Mouse (Mus musculus) neural tube, embryonic 15.5 days (tissue): ENCODE measurements around the gene C2cd4c. TPM values are rescaled to one million over a fixed set of nuclear protein-coding genes. Genes with fewer than 3 reads are reported as not detected.

Experiments
- ATAC-seq: fragments of 200-750 bp; cut with Nextera tagmentation; 2 replicates; pipeline ENCODE4 v1.8.0; 2017; ENCODE audit warnings: mild to moderate bottlenecking, moderate TSS enrichment, moderate library complexity; ENCODE audit not compliant: low FRiP score
- H3K27ac ChIP-seq: fragments of 300-500 bp; sonication (generic); replicated peaks from 2 replicates; pipeline ENCODE4 v1.5.1; 2015; ENCODE audit warnings: mild to moderate bottlenecking, inconsistent platforms
- H3K27me3 ChIP-seq: fragments of 300-500 bp; sonication (generic); replicated peaks from 2 replicates; pipeline ENCODE4 v1.6.1; 2015; ENCODE audit warnings: inconsistent platforms
- H3K36me3 ChIP-seq: fragments of 300-500 bp; sonication (generic); 2 replicates; pipeline ENCODE4 v1.6.1; 2015; ENCODE audit warnings: inconsistent platforms
- H3K4me1 ChIP-seq: fragments of 300-500 bp; sonication (generic); 2 replicates; pipeline ENCODE4 v1.6.1; 2015; ENCODE audit warnings: inconsistent platforms
- H3K4me2 ChIP-seq: fragments of 300-500 bp; sonication (generic); 2 replicates; pipeline ENCODE4 v1.6.1; 2015; ENCODE audit warnings: inconsistent platforms, mild to moderate bottlenecking, moderate library complexity
- H3K4me3 ChIP-seq: fragments of 300-500 bp; sonication (generic); replicated peaks from 2 replicates; pipeline ENCODE4 v1.5.1; 2015; ENCODE audit warnings: mild to moderate bottlenecking, inconsistent platforms
- H3K9ac ChIP-seq: fragments of 300-500 bp; sonication (generic); replicated peaks from 2 replicates; pipeline ENCODE4 v1.6.1; 2015; ENCODE audit warnings: mild to moderate bottlenecking, inconsistent platforms
- H3K9me3 ChIP-seq: fragments of 300-500 bp; sonication (generic); replicated peaks from 2 replicates; pipeline ENCODE4 v1.6.1; 2016; ENCODE audit warnings: inconsistent platforms
- WGBS: fragments of 180-500 bp; shearing (Covaris S2); methylation state at CpG from one replicate; pipeline ENCODE4 v1.1.7; 2015; ENCODE audit warnings: mixed read lengths; 5-methylcytosine and 5-hydroxymethylcytosine counted together
- polyA plus RNA-seq: library from polyadenylated mRNA; unstranded; fragments of >200 nt; fragmentation: Nextera tagmentation; extraction: Ambion mirVana; gene quantifications from 2 replicates; pipeline ENCODE4 v1.2.1, GENCODE M21; 2015

Gene C2cd4c
- polyA plus RNA-seq, 1 experiment from 2014 or later: 0.40 TPM

GRCm38 (mm10) chr10:79611296-79611695, 2.5 kb downstream of the C2cd4c start:
- WGBS: 19% methylated on average over 5 of the region's 5 CpGs

GRCm38 (mm10) chr10:79609276-79609675, 4.5 kb downstream of the C2cd4c start:
- no peak for ATAC-seq
- Histone ChIP-seq H3K27ac (no peak overlapping the region), H3K9ac (no peak overlapping the region), H3K4me2 (no peak overlapping the region), H3K27me3 (peaks cover 19% of the 10 kb centered on the region), H3K4me3 (no peak overlapping the region), H3K4me1 (peaks cover 34% of the 10 kb centered on the region), H3K9me3 (no peaks in the 10 kb centered on the region), H3K36me3 (no peaks in the 10 kb centered on the region)
- 80% methylated on average over 3 of the region's 3 CpGs for WGBS

More at GRCm38 (mm10) chr10:79611296-79611695, 2.5 kb downstream of the C2cd4c start:
- H3K9ac ChIP-seq: no peak overlapping the region
- no peak overlapping the region for H3K27ac ChIP-seq
- H3K4me3 ChIP-seq: no peak overlapping the region
- H3K4me1 ChIP-seq: peaks cover 35% of the 10 kb centered on the region
- ATAC-seq: no peak
- no peak overlapping the region for H3K4me2 ChIP-seq
- no peaks in the 10 kb centered on the region for H3K36me3 ChIP-seq
- no peaks in the 10 kb centered on the region for H3K9me3 ChIP-seq
- peaks cover 19% of the 10 kb centered on the region for H3K27me3 ChIP-seq

GRCm38 (mm10) chr10:79607892-79608291, 5.9 kb downstream of the C2cd4c start:
- WGBS: 33% methylated on average over 2 of the region's 2 CpGs
- Histone ChIP-seq H3K4me2 (no peak overlapping the region), H3K4me3 (no peak overlapping the region), H3K4me1 (peaks cover 22% of the 10 kb centered on the region), H3K27me3 (peaks cover 11% of the 10 kb centered on the region), H3K9ac (no peak overlapping the region), H3K36me3 (no peaks in the 10 kb centered on the region), H3K9me3 (no peaks in the 10 kb centered on the region), H3K27ac (no peak overlapping the region)
- no peak for ATAC-seq

GRCm38 (mm10) chr10:79606537-79606936, 7.3 kb downstream of the C2cd4c start:
- Histone ChIP-seq H3K4me1 (peaks cover 9% of the 10 kb centered on the region; the same call in 1 of the 2 replicates), H3K36me3 (no peaks in the 10 kb centered on the region), H3K4me2 (no peak overlapping the region), H3K27ac (no peak overlapping the region), H3K4me3 (no peak overlapping the region), H3K27me3 (no peaks in the 10 kb centered on the region; the same call in 1 of the 2 replicates), H3K9me3 (no peaks in the 10 kb centered on the region), H3K9ac (no peak overlapping the region)
- WGBS: 70% methylated on average over 4 of the region's 4 CpGs
- ATAC-seq: 0 out of 2 replicates have a peak, but pooled peaks have one; percentile 33

GRCm38 (mm10) chr10:79597936-79598230, 15.9 kb downstream of the C2cd4c start:
- Histone ChIP-seq H3K9me3 (no peaks in the 10 kb centered on the region), H3K36me3 (no peaks in the 10 kb centered on the region), H3K27ac (no peak overlapping the region), H3K4me3 (no peak overlapping the region), H3K27me3 (peaks cover 21% of the 10 kb centered on the region; the same call in 1 of the 2 replicates), H3K4me2 (no peak overlapping the region), H3K4me1 (0 out of 2 replicates have a peak, but pooled peaks cover 2% of the 10 kb centered on the region), H3K9ac (no peak overlapping the region)
- no peak for ATAC-seq
- 72% methylated on average over 4 of the region's 4 CpGs for WGBS

- WGBS: 40% methylated on average over 13 of the region's 13 CpGs
- Histone ChIP-seq H3K27me3 (peaks cover 21% of the 10 kb centered on the region; the same call in 1 of the 2 replicates), H3K4me3 (no peak overlapping the region), H3K9ac (no peak overlapping the region), H3K4me1 (0 out of 2 replicates have a peak, but pooled peaks cover 2% of the 10 kb centered on the region), H3K4me2 (no peak overlapping the region), H3K9me3 (no peaks in the 10 kb centered on the region), H3K36me3 (no peaks in the 10 kb centered on the region), H3K27ac (no peak overlapping the region)
- no peak for ATAC-seq
Measured at GRCm38 (mm10) chr10:79597051-79597935, 16.5 kb downstream of the C2cd4c start.

GRCm38 (mm10) chr10:79595590-79595929, 18.3 kb downstream of the C2cd4c start:
- Histone ChIP-seq H3K4me3 (no peak overlapping the region), H3K4me2 (peak overlapping the region; percentile 44; the same call in 1 of the 2 replicates), H3K27me3 (peaks cover 21% of the 10 kb centered on the region; the same call in 1 of the 2 replicates), H3K36me3 (no peaks in the 10 kb centered on the region), H3K9ac (no peak overlapping the region), H3K9me3 (no peaks in the 10 kb centered on the region), H3K4me1 (0 out of 2 replicates have a peak, but pooled peaks cover 2% of the 10 kb centered on the region), H3K27ac (no peak overlapping the region)
- WGBS: 62% methylated on average over 8 of the region's 8 CpGs
- peak; percentile 52 for ATAC-seq

- peak; percentile 90 for ATAC-seq
- no peak overlapping the region for H3K4me3 ChIP-seq
- peaks cover 21% of the 10 kb centered on the region; the same call in 1 of the 2 replicates for H3K27me3 ChIP-seq
- H3K4me2 ChIP-seq: peak overlapping the region; percentile 44
- no peaks in the 10 kb centered on the region for H3K9me3 ChIP-seq
- H3K4me1 ChIP-seq: 0 out of 2 replicates have a peak, but pooled peaks cover 2% of the 10 kb centered on the region
- WGBS: 23% methylated on average over 17 of the region's 17 CpGs
- H3K27ac ChIP-seq: no peak overlapping the region
- H3K36me3 ChIP-seq: no peaks in the 10 kb centered on the region
- H3K9ac ChIP-seq: no peak overlapping the region
Measured at GRCm38 (mm10) chr10:79594872-79595589, 18.8 kb downstream of the C2cd4c start.

GRCm38 (mm10) chr10:79594111-79594510, 19.7 kb downstream of the C2cd4c start:
- 0 out of 2 replicates have a peak, but pooled peaks cover 2% of the 10 kb centered on the region for H3K4me1 ChIP-seq
- H3K9me3 ChIP-seq: no peaks in the 10 kb centered on the region
- no peak overlapping the region for H3K9ac ChIP-seq
- peaks cover 21% of the 10 kb centered on the region; the same call in 1 of the 2 replicates for H3K27me3 ChIP-seq
- H3K27ac ChIP-seq: no peak overlapping the region
- H3K36me3 ChIP-seq: no peaks in the 10 kb centered on the region
- 67% methylated on average over 6 of the region's 6 CpGs for WGBS
- H3K4me2 ChIP-seq: no peak overlapping the region
- no peak for ATAC-seq
- H3K4me3 ChIP-seq: no peak overlapping the region

- H3K27ac ChIP-seq: no peak overlapping the region
- H3K27me3 ChIP-seq: peaks cover 16% of the 10 kb centered on the region; the same call in 1 of the 2 replicates
- 100% methylated on average over 1 of the region's 1 CpGs for WGBS
- no peaks in the 10 kb centered on the region for H3K36me3 ChIP-seq
- 0 out of 2 replicates have a peak, but pooled peaks cover 2% of the 10 kb centered on the region for H3K4me1 ChIP-seq
- ATAC-seq: no peak
- H3K9ac ChIP-seq: no peak overlapping the region
- H3K9me3 ChIP-seq: no peaks in the 10 kb centered on the region
- no peak overlapping the region for H3K4me2 ChIP-seq
- H3K4me3 ChIP-seq: no peak overlapping the region
Measured at GRCm38 (mm10) chr10:79590702-79591101, 23.1 kb downstream of the C2cd4c start.

GRCm38 (mm10) chr10:79587752-79588126, 26.1 kb downstream of the C2cd4c start:
- Histone ChIP-seq H3K4me3 (no peak overlapping the region), H3K4me2 (no peak overlapping the region), H3K9me3 (no peaks in the 10 kb centered on the region), H3K27ac (no peak overlapping the region), H3K36me3 (no peaks in the 10 kb centered on the region), H3K9ac (no peak overlapping the region), H3K27me3 (no peaks in the 10 kb centered on the region; the same call in 1 of the 2 replicates), H3K4me1 (no peaks in the 10 kb centered on the region)
- WGBS: 66% methylated on average over 4 of the region's 4 CpGs
- ATAC-seq: no peak
